Mouse (Mus musculus): ENCODE results near the gene Cnga4. TPM values are rescaled to one million over a fixed set of nuclear protein-coding genes. Genes with fewer than 3 reads are reported as not detected.
A peak's percentile ranks its signal among the peaks of the same experiment; 100 is the strongest.

Cnga4 gene
- polyA plus RNA-seq, 1 experiment from 2014 or later: not detected

DNA sequence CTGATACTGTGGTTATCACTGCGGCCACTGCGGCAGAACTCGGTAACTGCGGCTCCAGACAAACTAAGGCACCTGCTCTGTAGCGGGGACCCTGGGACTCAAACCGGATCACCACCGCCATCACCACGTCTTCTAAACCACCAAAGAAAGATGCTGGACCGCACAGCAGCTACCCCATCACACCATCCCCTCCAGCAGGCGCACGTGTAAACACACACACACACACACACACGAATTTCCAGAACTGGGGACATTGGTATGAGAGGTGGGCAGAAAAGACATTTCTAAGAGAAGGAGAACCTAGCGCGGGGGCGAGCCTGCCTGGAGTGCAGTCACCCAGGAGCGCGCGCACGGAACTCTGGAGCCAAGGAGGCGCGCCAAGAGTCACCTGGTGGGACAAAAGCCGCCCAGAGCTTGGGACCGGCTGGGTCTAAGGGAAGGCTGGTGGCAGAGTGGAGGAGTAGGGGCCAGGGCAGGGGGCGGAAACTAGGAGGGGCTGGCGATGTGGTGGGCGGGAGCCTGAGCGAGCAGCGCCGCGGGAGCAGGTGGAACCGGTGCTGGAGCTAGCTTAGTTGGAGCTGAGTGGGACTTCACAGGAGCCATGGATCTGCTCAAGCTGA is 21.2 kb downstream of the Cnga4 start, which contains the start of gene Cckbr:
Cckbr (plus strand) TSS at position 308 of the 620 bp plus-strand sequence.
- H3K27ac ChIP-seq (ENCODE audit: low read length): no peak within 1 kb of the TSS
- peak within 1 kb of the TSS; percentile 10; the same call in 1 of the 2 replicates for H3K4me3 ChIP-seq (ENCODE audit: low read depth, low read length)
- peak within 1 kb of the TSS; percentile 46 for H3K4me2 ChIP-seq (replicated peaks; ENCODE audit: low read depth, low read length)
- no peaks in the 10 kb centered on the region for H3K36me3 ChIP-seq (ENCODE audit: insufficient read depth, low read length)
- no peak for DNase-seq (ENCODE audit: low spot score)
- no peaks in the 10 kb centered on the region for H3K4me1 ChIP-seq (ENCODE audit: insufficient read depth, low read depth, low read length)
- no peak within 1 kb of the TSS for H3K9ac ChIP-seq (replicated peaks; ENCODE audit: low read depth)
- peak; percentile 35; the same call in 1 of the 2 replicates for ATAC-seq
- H3K27me3 ChIP-seq (replicated peaks; ENCODE audit: insufficient read depth, low read length): peaks cover 11% of the 10 kb centered on the region
- no peaks in the 10 kb centered on the region for H3K9me3 ChIP-seq (ENCODE audit: low read length)
- WGBS: 3% methylated on average over 30 of the region's 31 CpGs
- no peak for TF ChIP-seq CTCF (IDR thresholded peaks at IDR 0.05)
- TF ChIP-seq EP300 (IDR thresholded peaks at IDR 0.05): no peak

DNA sequence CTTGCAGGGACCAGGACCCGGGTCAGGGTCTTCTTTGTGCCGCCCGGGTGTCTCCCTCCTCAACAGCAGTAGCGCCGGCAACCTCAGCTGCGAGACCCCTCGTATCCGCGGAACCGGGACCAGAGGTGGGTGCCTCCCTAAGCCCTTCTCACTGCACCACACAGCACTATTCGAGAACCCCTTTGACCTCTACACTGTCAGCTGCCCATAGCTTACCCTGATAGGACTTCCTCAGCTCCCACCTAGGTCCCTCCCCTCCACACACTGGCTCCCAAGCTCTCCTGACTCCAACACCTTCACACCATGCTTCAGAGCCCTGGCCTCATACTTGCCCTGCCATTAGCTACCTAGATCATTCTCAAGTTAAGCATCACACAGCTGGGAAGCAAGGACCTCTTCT is 21.7 kb downstream of the Cnga4 start:
- DNase-seq (ENCODE audit: low spot score): no peak
- WGBS: 9% methylated on average over 11 of the region's 11 CpGs
- no peaks in the 10 kb centered on the region for H3K9me3 ChIP-seq (ENCODE audit: low read length)
- peaks cover 11% of the 10 kb centered on the region for H3K27me3 ChIP-seq (replicated peaks; ENCODE audit: insufficient read depth, low read length)
- no peak overlapping the region for H3K9ac ChIP-seq (replicated peaks; ENCODE audit: low read depth)
- H3K4me2 ChIP-seq (replicated peaks; ENCODE audit: low read depth, low read length): peak overlapping the region; percentile 46
- peak overlapping the region; percentile 10; the same call in 1 of the 2 replicates for H3K4me3 ChIP-seq (ENCODE audit: low read depth, low read length)
- TF ChIP-seq EP300 (IDR thresholded peaks at IDR 0.05): no peak
- no peak for TF ChIP-seq CTCF (IDR thresholded peaks at IDR 0.05)
- no peak overlapping the region for H3K27ac ChIP-seq (ENCODE audit: low read length)
- H3K4me1 ChIP-seq (ENCODE audit: insufficient read depth, low read depth, low read length): no peaks in the 10 kb centered on the region
- H3K36me3 ChIP-seq (ENCODE audit: insufficient read depth, low read length): no peaks in the 10 kb centered on the region
- ATAC-seq: no peak

DNA sequence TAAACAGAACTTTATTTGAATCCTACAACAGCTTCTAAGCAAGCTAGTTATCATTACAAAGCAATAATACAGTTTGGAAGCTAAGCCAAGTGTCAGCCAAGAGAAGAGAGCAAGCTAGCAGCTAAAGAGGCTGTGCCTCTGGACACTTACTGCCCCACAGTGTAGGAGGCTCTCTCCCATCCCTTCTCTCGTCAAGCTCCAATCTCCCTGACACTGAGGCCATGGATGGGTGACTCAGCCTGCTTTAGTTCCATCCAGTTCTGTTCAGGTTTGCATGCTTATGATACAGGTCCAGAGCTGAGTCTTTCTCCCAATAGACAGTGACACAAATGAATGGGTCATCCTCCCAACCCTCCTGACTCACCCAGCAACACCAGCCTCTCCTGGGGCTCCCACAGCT is 27.7 kb downstream of the Cnga4 start:
- ATAC-seq (no peak), DNase-seq (ENCODE audit: low spot score) (no peak)
- Histone ChIP-seq H3K27me3 (replicated peaks; ENCODE audit: insufficient read depth, low read length) (no peaks in the 10 kb centered on the region), H3K4me2 (replicated peaks; ENCODE audit: low read depth, low read length) (no peak overlapping the region), H3K27ac (ENCODE audit: low read length) (no peak overlapping the region), H3K4me1 (ENCODE audit: insufficient read depth, low read depth, low read length) (no peaks in the 10 kb centered on the region), H3K9me3 (ENCODE audit: low read length) (no peaks in the 10 kb centered on the region), H3K36me3 (ENCODE audit: insufficient read depth, low read length) (no peaks in the 10 kb centered on the region), H3K9ac (replicated peaks; ENCODE audit: low read depth) (no peak overlapping the region), H3K4me3 (ENCODE audit: low read depth, low read length) (no peak overlapping the region)
- 18% methylated on average over 1 of the region's 1 CpGs for WGBS
- no peak for TF ChIP-seq EP300 (IDR thresholded peaks at IDR 0.05)
- TF ChIP-seq CTCF (IDR thresholded peaks at IDR 0.05): no peak

DNA sequence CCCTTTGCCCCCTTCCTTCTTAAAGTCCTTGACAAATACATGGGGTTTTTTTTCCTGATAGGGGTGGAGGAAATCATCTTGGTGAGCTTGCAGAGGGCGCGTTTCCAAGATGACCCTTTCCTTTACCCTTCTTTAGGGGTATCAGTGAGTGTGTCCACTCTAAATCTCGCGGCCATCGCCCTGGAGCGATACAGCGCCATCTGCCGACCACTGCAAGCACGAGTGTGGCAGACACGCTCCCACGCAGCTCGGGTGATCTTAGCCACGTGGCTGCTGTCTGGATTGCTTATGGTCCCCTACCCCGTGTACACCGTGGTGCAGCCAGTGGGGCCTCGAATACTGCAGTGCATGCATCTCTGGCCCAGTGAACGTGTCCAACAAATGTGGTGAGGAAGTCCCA is 29.5 kb downstream of the Cnga4 start:
- H3K4me2 ChIP-seq (replicated peaks; ENCODE audit: low read depth, low read length): no peak overlapping the region
- H3K9me3 ChIP-seq (ENCODE audit: low read length): no peaks in the 10 kb centered on the region
- H3K4me1 ChIP-seq (ENCODE audit: insufficient read depth, low read depth, low read length): no peaks in the 10 kb centered on the region
- H3K27ac ChIP-seq (ENCODE audit: low read length): no peak overlapping the region
- DNase-seq (ENCODE audit: low spot score) (no peak), ATAC-seq (no peak)
- WGBS: 82% methylated on average over 17 of the region's 17 CpGs
- H3K36me3 ChIP-seq (ENCODE audit: insufficient read depth, low read length): no peaks in the 10 kb centered on the region
- no peak overlapping the region for H3K9ac ChIP-seq (replicated peaks; ENCODE audit: low read depth)
- H3K4me3 ChIP-seq (ENCODE audit: low read depth, low read length): no peak overlapping the region
- no peaks in the 10 kb centered on the region for H3K27me3 ChIP-seq (replicated peaks; ENCODE audit: insufficient read depth, low read length)
- TF ChIP-seq CTCF (IDR thresholded peaks at IDR 0.05) (no peak), EP300 (IDR thresholded peaks at IDR 0.05) (no peak)

DNA sequence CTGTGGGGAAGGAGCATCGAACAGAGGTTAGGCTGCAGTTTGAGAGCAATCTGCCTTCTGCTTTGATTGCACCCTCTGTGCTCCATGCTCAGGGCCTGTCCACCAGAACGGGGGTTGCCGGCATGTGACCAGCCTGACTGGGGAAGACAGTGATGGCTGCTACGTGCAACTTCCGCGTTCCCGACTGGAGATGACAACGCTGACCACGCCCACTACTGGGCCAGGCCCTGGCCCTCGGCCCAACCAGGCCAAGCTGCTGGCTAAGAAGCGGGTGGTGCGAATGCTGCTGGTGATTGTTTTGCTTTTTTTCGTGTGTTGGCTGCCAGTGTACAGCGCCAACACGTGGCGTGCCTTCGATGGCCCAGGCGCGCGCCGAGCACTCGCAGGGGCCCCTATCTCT is 30.4 kb downstream of the Cnga4 start:
- no peak overlapping the region for H3K27ac ChIP-seq (ENCODE audit: low read length)
- H3K9ac ChIP-seq (replicated peaks; ENCODE audit: low read depth): no peak overlapping the region
- H3K4me2 ChIP-seq (replicated peaks; ENCODE audit: low read depth, low read length): no peak overlapping the region
- 73% methylated on average over 22 of the region's 22 CpGs for WGBS
- no peaks in the 10 kb centered on the region for H3K9me3 ChIP-seq (ENCODE audit: low read length)
- TF ChIP-seq CTCF (IDR thresholded peaks at IDR 0.05) (no peak), EP300 (IDR thresholded peaks at IDR 0.05) (no peak)
- DNase-seq (ENCODE audit: low spot score) (no peak), ATAC-seq (0 out of 2 replicates have a peak, but pooled peaks have one; percentile 16)
- H3K4me3 ChIP-seq (ENCODE audit: low read depth, low read length): no peak overlapping the region
- H3K27me3 ChIP-seq (replicated peaks; ENCODE audit: insufficient read depth, low read length): no peaks in the 10 kb centered on the region
- H3K4me1 ChIP-seq (ENCODE audit: insufficient read depth, low read depth, low read length): no peaks in the 10 kb centered on the region
- H3K36me3 ChIP-seq (ENCODE audit: insufficient read depth, low read length): no peaks in the 10 kb centered on the region

DNA sequence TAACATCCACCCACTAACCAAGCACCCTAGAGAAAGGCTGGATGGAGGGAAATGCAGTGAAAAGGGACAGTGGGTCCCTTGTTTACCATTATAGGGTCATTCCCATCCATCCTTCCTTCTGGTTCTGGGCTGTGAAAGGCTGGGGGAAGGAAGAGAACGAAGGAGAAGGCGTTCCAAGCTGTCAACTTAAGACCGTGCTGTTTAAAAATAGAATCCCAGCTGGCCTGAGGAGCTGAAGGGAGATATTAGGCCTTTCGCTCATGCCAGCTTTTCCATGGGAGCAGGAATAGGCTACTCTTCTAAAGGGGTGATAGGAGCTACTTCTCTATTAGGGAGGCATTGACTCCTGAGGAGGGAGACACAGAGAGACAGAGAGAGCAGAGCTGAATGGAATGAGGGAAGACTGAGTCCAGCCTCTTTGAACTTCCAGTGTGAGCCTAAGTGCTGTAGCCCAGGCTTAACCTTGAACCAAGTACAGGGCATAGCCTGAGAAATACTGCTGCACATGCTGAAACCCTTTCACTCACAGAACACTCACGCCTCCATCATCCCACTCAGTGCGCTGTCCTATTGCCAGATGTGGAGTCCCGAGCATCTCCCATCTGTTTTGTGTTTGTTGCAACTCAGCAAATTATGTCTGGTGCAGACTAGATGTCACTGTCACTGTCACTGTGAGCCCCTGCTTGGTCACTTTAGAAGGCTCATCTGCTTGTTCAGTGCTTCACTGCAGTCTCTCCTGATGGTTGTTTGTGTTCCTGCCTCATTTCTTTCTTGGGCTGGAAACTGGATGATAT is 33.8 kb downstream of the Cnga4 start:
- TF ChIP-seq CTCF (IDR thresholded peaks at IDR 0.05) (no peak), EP300 (IDR thresholded peaks at IDR 0.05) (no peak)
- WGBS: 51% methylated on average over 7 of the region's 7 CpGs
- no peak overlapping the region for H3K4me2 ChIP-seq (replicated peaks; ENCODE audit: low read depth, low read length)
- no peak overlapping the region for H3K4me3 ChIP-seq (ENCODE audit: low read depth, low read length)
- DNase-seq (ENCODE audit: low spot score) (peak; percentile 17), ATAC-seq (peak; percentile 17; the same call in 1 of the 2 replicates)
- no peak overlapping the region for H3K9ac ChIP-seq (replicated peaks; ENCODE audit: low read depth)
- no peaks in the 10 kb centered on the region for H3K4me1 ChIP-seq (ENCODE audit: insufficient read depth, low read depth, low read length)
- no peaks in the 10 kb centered on the region for H3K9me3 ChIP-seq (ENCODE audit: low read length)
- no peaks in the 10 kb centered on the region for H3K27me3 ChIP-seq (replicated peaks; ENCODE audit: insufficient read depth, low read length)
- H3K27ac ChIP-seq (ENCODE audit: low read length): no peak overlapping the region
- H3K36me3 ChIP-seq (ENCODE audit: insufficient read depth, low read length): no peaks in the 10 kb centered on the region

All from lung, postnatal 0 days (tissue).